Mouse (Mus musculus) urinary bladder, postnatal 10 days (tissue): ENCODE measurements around the gene Apoc1.
A peak's percentile ranks its signal among the peaks of the same experiment; 100 is the strongest.

Experiments used
- DNase-seq: peaks from one replicate; pipeline ENCODE4 v3.0.0; 2022; ENCODE audit warnings: low spot score

The Apoc1 gene

DNA sequence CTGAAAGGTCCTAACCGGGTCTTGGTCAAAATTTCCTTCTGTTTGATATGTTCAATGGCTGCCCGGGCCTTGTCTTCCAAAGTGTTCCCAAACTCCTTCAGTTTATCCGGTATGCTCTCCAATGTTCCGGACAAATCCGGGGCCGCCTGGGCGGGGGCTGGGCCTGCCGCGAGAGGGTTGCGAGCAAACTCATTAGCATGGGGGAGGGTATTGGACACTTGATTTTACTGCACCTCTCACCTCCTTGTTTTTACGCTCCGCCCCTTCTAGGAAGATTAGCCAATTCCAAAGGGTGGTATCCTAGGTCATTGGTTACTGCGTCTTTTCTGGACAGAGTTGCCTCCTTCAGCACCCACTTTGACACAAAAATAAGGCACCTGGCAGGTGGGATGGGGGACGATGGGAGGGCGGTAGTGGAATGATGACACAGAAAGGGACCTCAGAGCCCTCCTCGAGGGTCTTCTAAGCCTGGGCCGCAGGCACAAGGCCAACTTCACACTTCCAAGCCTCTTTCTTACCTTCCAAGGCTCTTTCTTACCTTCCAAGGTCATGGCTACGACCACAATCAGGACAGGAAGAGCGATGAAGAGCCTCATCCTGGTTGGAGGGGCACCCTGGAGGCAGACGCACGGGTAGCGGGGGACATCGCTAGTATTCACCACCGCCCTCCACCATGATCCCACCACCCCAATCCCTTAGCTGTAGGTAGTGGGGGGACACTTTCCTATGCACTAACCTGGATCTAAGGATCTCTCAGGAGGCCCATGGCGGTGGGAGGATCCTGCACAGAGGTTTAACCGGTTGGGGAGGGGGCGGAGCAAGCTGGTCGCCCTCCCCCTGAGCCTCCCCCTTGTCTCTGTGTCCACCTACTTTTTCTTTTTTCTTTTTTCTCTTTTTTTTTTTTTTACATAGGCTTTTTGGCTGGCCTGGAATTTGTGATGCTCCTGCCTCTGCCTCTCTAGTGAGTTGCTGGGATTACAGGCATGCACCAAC is at the start of gene Apoc1:
Gene Apoc1 (minus strand): TSS at position 788 of the 993 bp plus-strand sequence.
- no peak for DNase-seq

DNA sequence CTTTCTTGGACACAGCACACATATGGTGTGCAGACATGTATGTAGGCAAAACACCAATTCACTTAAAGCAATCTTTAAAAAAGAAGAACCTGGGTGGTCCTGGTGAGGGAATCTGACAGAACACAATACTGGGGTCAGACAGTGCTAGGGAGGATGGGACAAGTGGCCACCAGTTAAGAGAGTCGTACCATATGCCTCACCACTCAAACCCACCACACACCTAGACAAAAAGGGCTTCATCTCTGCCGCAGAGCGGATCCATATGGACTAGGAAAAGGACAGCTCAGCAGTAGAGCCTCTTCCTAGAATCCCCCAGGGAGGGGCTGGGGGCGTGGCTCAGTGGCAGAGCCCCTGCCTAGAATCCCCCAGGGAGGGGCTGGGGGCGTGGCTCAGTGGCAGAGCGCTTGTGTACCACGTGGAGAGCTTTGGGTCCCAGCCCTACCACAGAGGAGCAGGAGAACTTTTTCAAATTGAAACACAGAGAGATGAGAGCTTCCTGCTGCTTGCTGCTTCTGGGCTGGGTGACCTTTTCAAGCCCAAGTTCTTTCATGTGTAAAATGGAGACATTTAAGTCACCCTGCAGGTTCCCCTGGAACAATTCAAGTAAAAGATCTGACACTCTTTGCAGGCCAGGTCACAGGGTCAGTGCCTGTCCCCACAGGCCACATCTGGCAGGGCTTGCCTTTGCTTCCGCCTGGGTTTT is 49.0 kb upstream of the Apoc1 start:
- no peak for DNase-seq

DNA sequence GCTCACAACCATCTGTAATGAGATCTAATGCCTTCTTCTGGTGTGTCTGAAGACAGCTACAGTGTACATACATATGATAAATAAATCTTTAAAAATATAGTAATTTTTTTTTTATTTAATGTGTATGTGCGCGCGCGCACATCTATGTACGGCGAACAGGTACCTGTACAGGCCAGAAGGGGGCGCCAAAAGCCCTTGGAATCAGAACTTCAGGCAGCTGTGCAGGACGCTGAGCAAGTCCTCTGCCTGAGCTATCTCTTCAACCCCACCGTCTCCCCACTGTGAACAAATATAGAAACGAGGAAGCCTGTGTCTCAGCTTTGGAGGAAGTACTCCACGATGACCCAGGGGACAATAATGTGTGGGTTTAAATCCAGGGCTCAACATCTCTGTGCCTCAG is 47.8 kb upstream of the Apoc1 start:
- no peak for DNase-seq

DNA sequence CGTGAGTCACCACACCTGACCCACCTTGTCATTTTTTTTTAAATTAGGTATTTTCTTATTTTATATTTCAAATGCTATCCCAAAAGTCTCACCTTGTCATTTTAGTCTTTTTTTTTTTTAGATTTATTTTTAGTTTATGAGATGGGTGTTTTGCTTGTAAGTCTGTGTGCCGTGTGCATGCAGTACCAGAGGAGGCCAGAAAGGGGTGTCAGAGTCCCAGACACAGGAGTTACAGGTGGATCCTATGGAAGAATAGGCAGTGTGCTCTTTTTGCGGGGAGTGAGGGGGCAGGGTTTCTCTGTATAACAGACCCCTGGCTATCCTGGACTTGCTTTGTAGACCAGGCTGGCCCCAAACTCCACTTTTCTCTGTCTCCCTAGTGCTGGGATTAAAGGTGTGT is 46.3 kb upstream of the Apoc1 start:
- DNase-seq: no peak

DNA sequence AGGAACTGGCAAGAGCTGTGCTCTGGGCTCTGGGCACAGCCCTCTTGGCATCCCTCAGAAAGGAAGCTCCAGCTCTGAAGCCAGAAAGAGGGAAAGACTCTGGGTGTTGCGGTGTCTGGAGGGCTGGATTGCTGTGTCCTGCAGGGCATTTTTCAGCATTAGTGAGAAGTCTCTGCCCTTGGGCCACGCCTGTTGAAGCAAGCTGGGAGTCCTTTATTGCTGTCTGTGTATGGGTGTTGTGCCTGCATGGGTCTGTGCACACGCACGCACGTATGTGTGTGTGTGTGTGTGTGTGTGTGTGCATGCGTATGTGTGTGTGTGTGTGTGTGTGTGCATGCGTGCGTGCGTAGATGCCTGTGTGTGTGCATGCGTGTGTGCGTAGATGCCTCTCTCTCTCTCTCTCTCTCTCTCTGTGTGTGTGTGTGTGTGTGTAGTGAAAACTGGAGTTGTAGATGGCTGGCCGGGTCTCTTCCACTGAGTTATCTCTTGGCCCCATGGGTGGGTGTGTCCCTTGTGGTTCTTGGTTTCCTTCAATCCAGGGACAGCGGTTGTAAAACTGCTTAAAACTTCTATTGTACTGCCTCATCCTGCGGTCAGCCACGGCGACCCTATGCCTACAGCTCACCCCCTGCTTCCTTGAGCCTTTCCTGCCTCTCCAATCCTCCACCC is 44.1 kb upstream of the Apoc1 start:
- no peak for DNase-seq

DNA sequence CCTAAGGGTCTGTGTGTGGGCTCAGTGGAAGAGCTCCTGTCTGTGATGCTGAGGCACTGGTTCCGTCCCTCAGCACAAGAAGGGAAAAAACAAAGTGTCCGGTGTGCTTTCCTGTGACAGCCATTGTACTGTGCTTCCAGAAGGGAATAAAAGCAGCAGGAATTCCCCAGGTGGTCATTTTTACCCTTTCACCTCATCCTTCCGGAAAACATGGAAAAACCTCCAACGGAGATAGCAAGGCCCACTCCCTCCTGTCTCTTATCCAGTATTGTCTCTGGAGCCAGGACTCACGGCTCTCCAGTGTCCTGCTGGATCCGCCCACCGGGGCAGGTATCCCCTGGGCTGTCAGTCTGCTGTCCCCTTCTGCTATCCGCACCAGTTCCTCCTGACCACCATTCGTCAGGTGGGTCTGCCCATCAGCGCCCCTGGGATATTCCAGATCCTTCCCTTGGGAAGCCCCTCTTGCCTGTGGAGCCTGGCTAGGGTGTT is 41.8 kb upstream of the Apoc1 start:
- DNase-seq: no peak

DNA sequence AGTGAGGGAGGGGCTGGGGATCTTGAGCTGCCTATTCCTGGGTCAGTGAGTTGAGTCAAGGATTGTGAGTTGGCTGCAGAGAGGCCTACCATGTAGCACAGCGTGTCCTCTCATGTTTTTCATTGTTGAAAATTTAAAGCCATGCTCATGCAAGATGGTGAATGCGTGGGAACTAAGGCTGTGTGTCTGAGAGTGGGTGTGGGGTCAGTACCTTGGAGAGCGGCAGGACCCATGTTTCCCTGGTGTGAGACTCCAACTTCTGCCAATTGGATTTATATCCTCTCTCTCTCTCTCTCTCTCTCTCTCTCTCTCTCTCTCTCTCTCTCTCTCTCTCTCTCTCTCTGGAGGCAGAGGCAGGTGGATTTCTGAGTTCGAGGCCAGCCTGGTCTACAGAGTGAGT is 34.1 kb upstream of the Apoc1 start:
- no peak for DNase-seq

DNA sequence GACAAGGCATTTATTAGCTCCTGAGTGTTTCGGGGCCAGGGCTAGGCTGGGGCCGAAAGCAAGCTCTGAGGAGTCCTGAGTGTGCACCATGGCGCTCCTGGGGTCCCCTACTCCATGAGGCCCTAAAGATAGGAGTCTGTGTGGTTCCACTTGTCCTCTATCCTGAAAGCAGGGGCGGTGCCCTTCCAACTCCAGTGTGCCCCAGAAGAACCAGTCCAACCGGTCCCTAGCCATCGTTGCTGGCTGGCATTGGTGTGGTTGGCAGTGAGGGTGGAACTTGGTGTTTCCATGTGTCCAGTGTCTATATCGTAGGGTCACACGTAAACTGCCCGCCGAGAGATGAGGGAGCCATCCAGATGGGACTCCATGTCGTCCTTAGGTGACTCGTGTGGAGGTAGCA is 31.7 kb upstream of the Apoc1 start:
- DNase-seq: no peak

DNA sequence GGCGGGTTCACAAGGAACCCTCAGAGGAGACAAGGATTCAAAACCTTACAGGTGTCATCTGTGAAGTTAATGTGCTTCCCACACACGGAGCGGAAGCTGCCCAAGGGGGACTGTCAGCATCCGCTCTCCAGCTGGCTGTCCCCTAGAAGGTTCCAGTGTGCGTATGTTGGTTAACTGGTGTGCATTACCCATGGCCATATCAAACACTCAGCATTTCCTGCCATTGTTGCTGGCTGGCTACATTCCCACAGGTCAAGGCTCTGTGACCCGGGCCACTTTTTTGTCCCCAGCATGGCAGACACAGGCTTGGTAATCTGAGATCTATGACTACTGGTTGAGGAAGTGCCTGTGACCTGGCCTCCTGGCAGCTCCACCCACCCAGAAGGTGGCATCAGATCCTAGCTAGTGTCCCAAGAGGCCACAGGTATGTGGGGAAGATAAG is 30.3 kb upstream of the Apoc1 start:
- no peak for DNase-seq

DNA sequence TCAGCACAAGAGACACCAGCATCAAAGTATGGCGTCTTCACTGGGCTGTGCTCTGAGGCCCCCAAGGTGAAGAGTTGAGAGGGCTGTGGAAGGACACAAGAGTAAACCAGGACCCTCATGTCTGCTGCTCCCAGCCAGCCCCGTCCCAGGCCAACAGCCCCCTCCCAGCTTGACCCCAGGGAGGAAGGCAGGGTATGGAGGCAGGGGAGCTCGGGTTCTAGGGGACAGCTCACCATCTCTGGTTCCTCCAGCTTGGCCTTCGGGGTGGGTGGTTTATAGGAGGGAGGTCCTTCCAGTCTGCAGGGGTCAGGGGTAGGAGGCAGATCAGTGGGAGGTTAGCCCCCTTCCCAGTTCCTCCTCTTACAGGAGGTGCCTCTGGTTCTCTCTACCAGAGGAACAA is 26.7 kb upstream of the Apoc1 start:
- DNase-seq: no peak

DNA sequence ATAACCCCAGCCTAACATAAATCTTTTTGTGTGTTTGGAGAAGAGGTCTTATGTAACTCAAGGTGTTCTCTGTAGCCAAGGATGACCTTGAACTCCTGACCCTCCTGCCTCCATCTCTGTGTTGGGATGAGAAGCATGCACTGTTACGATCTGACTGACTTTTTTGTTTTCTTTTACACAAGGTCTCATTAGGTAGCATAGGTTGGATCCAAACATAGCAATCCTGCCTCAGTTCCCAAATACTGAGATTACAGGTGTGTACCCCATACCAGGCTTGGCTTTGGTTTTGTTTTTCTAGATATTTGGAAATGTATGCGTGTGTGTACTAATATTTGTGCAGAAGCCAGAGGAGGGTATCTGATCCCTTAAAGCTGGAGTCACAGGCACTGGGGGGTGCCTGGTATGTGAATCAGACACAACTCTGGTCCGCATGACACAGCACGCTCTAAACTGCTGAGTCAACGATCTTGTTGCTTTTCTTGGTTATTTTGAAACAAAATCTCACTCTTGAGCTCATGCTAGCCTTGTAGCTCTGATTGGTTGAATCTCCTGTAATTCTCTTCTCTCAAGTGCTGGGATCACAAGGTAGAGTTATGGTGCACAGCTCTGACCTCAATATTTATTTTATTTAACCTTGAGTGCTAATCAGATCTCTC is 26.0 kb upstream of the Apoc1 start:
- DNase-seq: no peak

DNA sequence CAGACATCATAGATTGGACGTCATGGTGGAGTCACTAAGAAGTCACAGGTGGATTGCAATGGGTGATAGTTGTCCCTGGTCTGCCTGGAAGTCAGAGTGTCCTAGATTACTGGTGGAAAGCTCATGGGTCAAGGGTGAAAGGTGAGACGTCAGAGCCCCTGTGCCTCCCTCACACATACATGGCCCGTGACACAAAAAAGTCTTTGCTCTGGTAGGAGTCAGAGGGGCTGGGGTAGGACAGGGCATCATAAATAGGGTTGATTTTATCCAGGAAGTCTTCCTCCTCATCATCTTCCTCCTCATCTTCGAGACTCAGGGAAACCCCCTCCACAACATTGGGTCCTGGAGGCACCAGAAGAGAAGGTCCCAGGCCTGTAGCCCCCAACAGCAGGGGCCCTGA is 24.9 kb upstream of the Apoc1 start:
- DNase-seq: no peak

DNA sequence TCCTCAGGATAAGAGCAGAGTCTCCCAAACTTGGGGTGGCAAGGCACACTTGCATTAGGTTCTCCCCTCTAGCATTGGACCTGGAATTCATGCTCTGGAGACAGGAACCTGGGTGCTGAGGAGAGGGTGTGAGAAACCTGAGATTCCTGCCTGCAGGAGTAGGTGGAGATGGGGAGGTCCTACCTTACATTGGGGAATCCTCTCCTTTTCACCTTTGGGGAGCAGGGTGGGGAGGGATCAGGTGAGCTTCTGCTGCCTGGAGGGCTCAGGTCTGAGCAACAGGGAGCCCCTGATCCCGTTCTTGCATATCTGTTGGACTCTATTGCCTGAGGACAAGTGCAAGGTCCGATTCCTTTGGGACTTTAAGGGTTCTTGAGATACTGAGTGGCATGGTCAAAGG is 24.4 kb upstream of the Apoc1 start:
- no peak for DNase-seq

DNA sequence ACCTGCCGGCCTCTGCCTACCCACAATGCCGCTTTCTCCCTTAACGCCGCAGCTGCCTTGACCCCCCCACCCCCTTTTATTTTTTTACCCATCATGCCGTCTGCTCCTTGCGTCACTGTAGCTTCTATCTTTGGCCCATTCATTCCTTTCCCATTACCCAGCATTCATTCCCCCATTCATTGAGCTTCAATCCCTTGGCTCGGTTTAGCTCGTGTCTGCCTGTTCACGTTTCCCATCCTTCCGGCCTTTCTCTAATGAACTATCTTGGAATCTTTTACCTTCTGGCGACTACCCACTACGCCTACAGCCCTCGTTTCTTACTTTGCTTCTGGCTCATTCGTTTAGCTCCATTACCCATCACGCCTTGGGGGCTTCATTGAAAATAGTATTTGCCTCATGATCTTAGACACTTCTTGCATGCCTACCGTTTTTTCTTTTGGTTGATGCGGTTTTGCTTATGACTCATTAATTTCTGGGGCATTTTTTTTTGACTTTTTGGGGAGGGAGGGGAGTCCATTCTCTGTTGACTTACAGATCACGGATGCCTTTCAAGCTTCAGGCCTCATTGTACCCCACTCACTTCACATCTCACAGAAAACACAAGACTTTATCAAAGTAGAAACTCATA is 23.7 kb upstream of the Apoc1 start:
- no peak for DNase-seq

DNA sequence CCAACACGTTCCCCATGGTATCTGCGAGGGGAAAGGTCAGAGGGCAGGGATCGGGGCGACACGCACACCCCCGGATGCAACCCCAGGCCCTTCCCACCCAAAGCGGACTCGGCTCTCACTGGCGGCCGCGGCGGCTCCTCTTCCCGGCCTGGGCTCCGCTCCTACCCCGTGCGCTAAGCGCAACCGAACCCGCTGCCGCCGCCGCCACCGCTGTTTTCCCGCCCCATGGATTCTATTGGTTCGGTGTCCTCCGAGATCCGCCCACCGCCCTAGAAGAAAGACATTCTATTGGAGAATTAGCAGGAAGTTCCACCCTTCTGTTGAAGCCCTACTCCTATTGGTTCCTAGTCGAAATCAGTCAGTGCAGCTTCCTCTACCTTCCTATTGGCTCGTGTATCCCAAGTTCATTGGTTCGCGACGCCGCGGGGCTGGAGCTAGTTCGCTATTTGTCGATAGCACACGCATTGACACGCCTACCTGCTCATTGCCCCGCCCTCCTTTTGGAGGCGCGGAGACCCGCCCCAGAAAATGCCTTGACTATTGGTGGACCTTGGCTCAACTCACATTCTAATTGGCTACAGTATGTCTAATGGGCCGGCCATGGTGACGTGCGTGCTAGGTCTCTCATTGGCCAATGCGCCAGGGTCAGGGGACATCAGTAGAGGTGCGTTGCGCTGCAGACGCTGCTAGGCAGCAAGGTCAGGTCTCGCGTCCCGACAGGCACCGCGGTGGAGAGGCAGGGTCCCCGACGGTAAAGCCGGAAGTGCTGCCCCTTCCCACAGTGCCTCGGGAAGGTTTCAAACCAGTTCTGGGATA is 23.0 kb upstream of the Apoc1 start, which contains the start of gene Tomm40:
Gene Tomm40 (minus strand): TSS at position 200 of the 816 bp plus-strand sequence.
- DNase-seq: peak; percentile 88

DNA sequence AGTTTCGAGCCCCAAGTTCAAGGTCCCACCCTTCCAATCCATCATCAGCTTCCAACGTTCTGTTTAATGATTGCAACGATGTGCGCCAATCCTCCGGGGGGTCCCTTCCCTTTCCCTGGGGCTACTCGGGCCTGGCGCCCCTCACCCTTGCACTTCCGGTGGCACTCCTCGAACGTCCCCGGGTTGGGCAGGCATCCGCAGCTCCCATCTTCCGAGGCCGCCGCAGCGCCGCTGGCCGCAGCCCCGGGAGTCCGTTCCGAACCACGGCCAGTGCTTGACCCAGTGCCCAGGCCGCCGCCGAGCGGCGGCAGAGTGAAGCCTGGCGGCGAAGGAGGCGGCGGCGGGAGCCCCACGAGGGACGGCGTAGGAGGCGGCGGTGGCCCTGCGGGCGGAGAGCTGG is 22.4 kb upstream of the Apoc1 start:
- DNase-seq: no peak

DNA sequence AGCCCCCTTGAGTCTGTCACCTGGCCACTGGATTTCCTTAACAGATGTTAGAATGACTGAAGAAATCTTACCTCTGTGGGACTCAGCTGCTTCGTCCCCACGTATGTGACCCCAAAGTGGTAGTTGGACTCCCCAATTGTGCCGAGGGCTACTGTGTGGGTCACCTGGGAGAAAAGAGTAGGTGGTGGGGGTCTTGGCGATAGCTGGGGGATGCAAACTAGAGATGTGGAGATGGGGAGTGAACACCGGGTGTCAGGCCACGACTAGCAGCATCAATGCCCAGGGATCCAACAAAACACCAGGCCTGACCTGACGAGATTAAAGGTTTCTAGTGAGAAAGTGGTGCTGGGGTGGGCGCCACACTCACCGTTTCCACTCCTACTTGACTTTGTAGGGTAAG is 21.1 kb upstream of the Apoc1 start:
- DNase-seq: no peak

DNA sequence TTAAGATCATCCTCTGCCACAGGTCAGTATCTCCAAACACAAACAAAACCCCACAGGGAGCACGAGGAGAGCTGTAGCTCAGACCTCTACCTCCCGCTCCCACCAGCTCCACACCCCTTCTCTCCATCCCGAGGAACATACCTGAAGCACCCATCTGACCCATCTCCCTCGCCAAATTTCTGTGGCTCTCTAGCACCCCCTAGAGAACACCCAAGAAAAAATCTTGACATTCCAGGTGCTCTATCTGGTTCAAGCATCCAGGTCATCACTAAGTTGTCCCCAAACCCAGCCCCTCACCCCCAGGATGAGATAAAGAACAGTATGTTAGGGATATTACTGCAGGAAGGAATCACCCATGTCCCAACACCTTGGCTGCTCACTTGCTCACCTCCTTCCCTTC is 20.7 kb upstream of the Apoc1 start:
- DNase-seq: no peak

DNA sequence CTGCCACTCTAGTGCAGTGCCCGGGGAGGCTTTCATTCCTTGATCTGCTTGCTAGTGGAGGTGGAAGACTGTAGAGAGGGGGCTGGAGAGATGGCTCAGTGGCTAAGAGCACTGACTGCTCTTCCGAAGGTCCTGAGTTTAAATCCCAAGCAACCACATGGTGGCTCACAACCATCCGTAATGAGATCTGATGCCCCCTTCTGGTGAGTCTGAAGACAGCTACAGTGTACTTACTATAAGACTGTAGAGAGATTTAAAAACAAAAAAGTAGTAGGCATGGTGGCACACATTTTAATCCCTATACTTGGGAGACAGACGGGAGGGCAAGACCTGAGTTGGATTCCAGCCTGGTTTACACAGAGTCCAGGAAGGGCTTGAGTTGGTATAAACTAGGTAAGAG is 20.0 kb upstream of the Apoc1 start:
- DNase-seq: no peak

DNA sequence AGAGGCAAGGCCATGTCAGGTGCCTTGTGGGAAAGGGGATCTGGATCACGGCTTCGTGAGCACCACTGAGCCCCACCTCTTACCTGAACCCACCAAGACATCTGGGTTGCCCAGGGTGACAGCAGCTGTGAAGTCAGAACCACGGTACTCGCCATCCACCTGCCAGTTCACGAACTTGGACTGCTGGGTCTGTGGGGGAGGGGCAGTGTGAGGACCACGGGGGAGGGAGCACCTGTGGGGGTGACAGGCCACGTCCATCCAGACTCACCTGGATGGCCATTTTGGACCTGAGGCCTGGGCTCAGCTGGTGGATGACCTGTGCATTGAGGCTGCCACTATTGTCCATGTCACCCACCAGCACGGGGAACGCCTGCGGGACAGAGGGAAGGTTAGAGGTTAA is 18.2 kb upstream of the Apoc1 start:
- no peak for DNase-seq

DNA sequence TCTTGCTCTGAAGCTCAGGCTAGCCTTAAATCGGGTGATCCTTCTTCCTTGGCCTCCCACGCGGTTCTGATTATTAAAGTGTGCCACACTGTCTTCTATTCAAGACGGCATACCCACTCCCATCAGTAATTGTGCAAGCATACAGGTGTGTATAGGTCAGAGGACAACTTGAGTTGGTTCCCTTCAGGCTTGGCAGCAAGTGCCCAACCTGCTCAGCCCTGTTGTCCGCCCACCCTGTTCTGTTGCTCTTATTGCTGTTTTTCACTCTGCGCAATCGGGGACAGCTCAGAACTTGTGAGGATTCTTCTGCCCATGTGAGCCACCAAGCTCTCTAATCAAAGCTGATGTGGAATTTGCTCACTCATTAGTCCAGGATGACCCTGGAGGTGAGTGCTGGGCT is 12.8 kb upstream of the Apoc1 start:
- DNase-seq: no peak
